Mouse (Mus musculus) lung, embryonic 14.5 days (tissue): ENCODE data around the gene Capns1. TPM values are rescaled to one million over a fixed set of nuclear protein-coding genes. Genes with fewer than 3 reads are reported as not detected.
"Not testable (repeated sequence)": the region's sequence is repeated elsewhere in the genome, so short reads cannot be mapped to it uniquely, and the experiment has no call there.

Source experiments
- ATAC-seq: fragments of 200-750 bp; cut with Nextera tagmentation; 2 replicates; pipeline ENCODE4 v1.8.0; 2017; ENCODE audit warnings: mild to moderate bottlenecking, moderate TSS enrichment, moderate library complexity; ENCODE audit not compliant: insufficient read depth
- DNase-seq: peaks from one replicate; pipeline ENCODE4 v3.0.0-alpha.2; 2015
- H3K27ac ChIP-seq: fragments of 300-500 bp; sonication (generic); 2 replicates; pipeline ENCODE4 v1.5.1; 2014; ENCODE audit warnings: low read depth, mild to moderate bottlenecking, moderate library complexity
- H3K27me3 ChIP-seq: fragments of 300-500 bp; sonication (generic); 2 replicates; pipeline ENCODE4 v1.6.1; 2014; ENCODE audit warnings: low read length, control low read depth; ENCODE audit not compliant: insufficient read depth
- H3K36me3 ChIP-seq: fragments of 300-500 bp; sonication (generic); 2 replicates; pipeline ENCODE4 v1.6.1; 2014; ENCODE audit warnings: control low read depth; ENCODE audit not compliant: insufficient read depth
- H3K4me1 ChIP-seq: fragments of 300-500 bp; sonication (generic); 2 replicates; pipeline ENCODE4 v1.6.1; 2014; ENCODE audit warnings: antibody characterized with exemption, control low read depth; ENCODE audit not compliant: insufficient read depth
- H3K4me2 ChIP-seq: fragments of 300-500 bp; sonication (generic); 2 replicates; pipeline ENCODE4 v1.6.1; 2014; ENCODE audit warnings: mild to moderate bottlenecking
- H3K4me3 ChIP-seq: fragments of 300-500 bp; sonication (generic); 2 replicates; pipeline ENCODE4 v1.5.1; 2014; ENCODE audit warnings: low read depth, low read length
- H3K9ac ChIP-seq: fragments of 300-500 bp; sonication (generic); 2 replicates; pipeline ENCODE4 v1.6.1; 2014
- H3K9me3 ChIP-seq: fragments of 300-500 bp; sonication (generic); 2 replicates; pipeline ENCODE4 v1.6.1; 2016; ENCODE audit warnings: low read depth, low read length, control low read depth
- CTCF ChIP-seq: IDR thresholded peaks from 2 replicates; pipeline ENCODE4 v1.5.1; 2016; ENCODE audit warnings: antibody characterized with exemption, low read depth
- WGBS: fragments of 180-500 bp; shearing (Covaris S2); extraction: QIAGEN DNeasy Blood & Tissue Kit; methylation state at CpG from one replicate; pipeline ENCODE4 v1.1.7; 2014; 5-methylcytosine and 5-hydroxymethylcytosine counted together
- polyA plus RNA-seq: library from polyadenylated mRNA; unstranded; fragments of >200 nt; fragmentation: Nextera tagmentation; extraction: Ambion mirVana; gene quantifications from 2 replicates; pipeline ENCODE4 v1.2.1, GENCODE M21; 2014

The Capns1 gene
- polyA plus RNA-seq, 1 experiment from 2014 or later, result 78.3 TPM

DNA sequence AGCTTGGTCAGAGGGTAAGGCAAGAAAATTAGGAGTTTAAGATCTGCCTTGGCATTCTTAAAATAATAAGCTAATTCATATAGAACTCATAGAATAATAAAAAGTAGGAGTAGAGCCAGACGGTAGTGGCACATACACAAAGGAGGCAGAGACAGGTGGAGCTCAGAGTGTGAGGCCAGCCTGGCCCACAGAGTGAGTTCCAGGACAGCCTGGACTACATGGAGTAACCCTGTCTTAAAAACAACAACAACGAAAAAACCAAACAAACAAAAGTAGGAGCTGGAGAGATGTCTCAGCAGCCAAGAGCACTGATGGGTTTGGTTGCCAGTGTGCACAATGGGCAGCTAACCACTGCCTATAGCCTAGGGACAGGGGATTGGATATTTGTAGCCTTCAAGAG is 18.7 kb upstream of the Capns1 start:
- DNase-seq (no peak), ATAC-seq (no peak)
- Histone ChIP-seq H3K36me3 (no peaks in the 10 kb centered on the region), H3K27ac (no peak overlapping the region), H3K27me3 (no peaks in the 10 kb centered on the region), H3K4me1 (no peaks in the 10 kb centered on the region), H3K4me3 (no peak overlapping the region), H3K4me2 (no peak overlapping the region), H3K9me3 (no peaks in the 10 kb centered on the region), H3K9ac (no peak overlapping the region)
- TF ChIP-seq CTCF, result no peak
- 66% methylated on average over 2 of the region's 2 CpGs for WGBS

DNA sequence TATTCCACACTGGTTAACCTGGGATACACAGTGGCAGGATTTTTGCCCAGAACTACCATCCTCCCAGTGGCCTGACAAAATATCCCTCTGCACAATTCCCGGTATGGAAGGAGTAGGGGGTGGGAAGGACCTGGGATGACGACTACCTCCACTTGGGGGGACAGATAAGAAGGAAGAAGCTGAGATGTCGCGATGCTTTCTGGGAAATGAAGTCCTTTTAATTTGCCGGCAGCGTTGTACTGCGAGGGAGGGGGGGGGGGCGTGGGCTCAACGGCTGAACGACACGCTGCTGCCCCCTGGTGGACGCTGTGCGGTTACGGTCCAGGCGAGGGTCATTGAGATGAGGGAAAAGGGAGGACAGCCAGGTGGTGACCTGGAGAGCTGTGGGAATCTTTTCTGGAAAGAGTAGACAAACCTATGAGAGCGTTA is 18.1 kb upstream of the Capns1 start:
- Histone ChIP-seq H3K4me2 (peak overlapping the region; percentile 57), H3K36me3 (no peaks in the 10 kb centered on the region), H3K9ac (no peak overlapping the region), H3K4me3 (peak overlapping the region; percentile 9; the same call in 1 of the 2 replicates), H3K9me3 (no peaks in the 10 kb centered on the region), H3K27ac (no peak overlapping the region), H3K27me3 (no peaks in the 10 kb centered on the region), H3K4me1 (no peaks in the 10 kb centered on the region)
- WGBS, result under 1% methylated on average over 16 of the region's 16 CpGs
- TF ChIP-seq CTCF, result peak; percentile 98
- DNase-seq (peak; percentile 94), ATAC-seq (peak; percentile 68)

DNA sequence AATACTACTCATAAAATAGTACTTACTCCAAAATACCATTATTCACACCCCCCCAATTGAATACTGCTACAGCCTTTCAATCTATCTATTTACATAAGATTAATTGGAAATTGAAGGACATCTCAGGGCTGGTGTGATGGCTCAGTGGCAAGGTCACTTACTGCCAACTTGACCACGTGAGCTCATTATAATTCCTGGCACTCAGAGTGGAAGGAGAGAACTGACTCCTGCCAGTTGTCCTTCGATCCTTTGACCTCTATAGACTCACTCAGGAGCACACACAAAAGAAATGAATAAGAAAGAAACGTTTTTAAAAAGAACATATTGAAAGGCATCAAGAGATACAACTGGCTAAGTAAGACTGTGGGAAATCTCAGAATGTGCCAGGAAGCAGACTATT is 17.3 kb upstream of the Capns1 start:
- no peak for TF ChIP-seq CTCF
- WGBS, result 86% methylated on average over 3 of the region's 3 CpGs
- H3K27ac ChIP-seq, result no peak overlapping the region
- H3K9ac ChIP-seq, result no peak overlapping the region
- no peaks in the 10 kb centered on the region for H3K9me3 ChIP-seq
- H3K36me3 ChIP-seq, result no peaks in the 10 kb centered on the region
- H3K4me3 ChIP-seq, result no peak overlapping the region
- H3K27me3 ChIP-seq, result no peaks in the 10 kb centered on the region
- no peaks in the 10 kb centered on the region for H3K4me1 ChIP-seq
- DNase-seq (no peak), ATAC-seq (no peak)
- no peak overlapping the region for H3K4me2 ChIP-seq

DNA sequence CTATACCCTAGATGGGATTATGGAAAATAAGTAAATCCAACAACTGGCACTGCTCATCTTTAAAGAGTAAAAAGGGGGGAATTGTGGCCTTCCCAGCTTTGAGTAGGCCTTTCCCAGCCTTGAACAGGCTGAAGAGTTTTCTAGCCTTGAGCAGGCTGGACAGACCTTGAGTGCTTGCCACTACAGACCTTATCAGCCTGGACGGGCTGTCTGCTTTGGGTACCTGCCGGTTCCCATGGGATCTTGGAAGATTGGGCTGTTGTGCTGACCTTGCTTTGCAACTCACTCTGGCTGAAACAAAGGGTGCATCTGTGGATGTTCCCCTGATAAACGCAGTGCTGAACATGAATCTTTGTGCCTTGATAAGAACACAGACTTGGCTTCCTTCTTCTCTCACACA is 15.3 kb upstream of the Capns1 start:
- Histone ChIP-seq H3K4me2 (no peak overlapping the region), H3K9ac (no peak overlapping the region), H3K36me3 (no peaks in the 10 kb centered on the region), H3K4me3 (no peak overlapping the region), H3K4me1 (no peaks in the 10 kb centered on the region), H3K9me3 (no peaks in the 10 kb centered on the region), H3K27me3 (no peaks in the 10 kb centered on the region), H3K27ac (no peak overlapping the region)
- no peak for ATAC-seq
- DNase-seq, result no peak
- no peak for TF ChIP-seq CTCF
- WGBS, result 84% methylated on average over 3 of the region's 3 CpGs

DNA sequence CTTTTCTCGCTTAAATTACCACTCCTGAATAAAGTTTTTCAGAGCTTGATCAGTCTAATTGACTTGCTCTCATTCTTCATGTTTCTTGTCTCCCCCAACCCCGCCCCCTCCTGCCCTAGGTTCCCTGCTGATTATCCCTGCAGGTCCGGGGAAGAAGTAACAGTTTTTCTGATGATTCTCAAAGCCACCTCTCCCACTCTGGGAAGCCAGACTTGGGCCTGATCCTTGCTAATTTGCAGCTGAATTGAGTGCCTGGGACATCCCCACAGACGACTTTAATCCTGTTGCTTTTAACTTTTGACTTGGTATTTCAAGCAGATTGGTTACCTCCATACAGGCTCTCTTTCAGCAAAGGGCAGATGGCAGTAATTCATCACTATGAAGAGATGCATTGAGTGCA is 12.4 kb upstream of the Capns1 start:
- DNase-seq (no peak), ATAC-seq (no peak)
- Histone ChIP-seq H3K36me3 (no peaks in the 10 kb centered on the region), H3K4me3 (no peak overlapping the region), H3K4me2 (no peak overlapping the region), H3K9me3 (no peaks in the 10 kb centered on the region), H3K27me3 (no peaks in the 10 kb centered on the region), H3K27ac (no peak overlapping the region), H3K4me1 (no peaks in the 10 kb centered on the region), H3K9ac (no peak overlapping the region)
- WGBS, result 22% methylated on average over 4 of the region's 4 CpGs
- no peak for TF ChIP-seq CTCF

DNA sequence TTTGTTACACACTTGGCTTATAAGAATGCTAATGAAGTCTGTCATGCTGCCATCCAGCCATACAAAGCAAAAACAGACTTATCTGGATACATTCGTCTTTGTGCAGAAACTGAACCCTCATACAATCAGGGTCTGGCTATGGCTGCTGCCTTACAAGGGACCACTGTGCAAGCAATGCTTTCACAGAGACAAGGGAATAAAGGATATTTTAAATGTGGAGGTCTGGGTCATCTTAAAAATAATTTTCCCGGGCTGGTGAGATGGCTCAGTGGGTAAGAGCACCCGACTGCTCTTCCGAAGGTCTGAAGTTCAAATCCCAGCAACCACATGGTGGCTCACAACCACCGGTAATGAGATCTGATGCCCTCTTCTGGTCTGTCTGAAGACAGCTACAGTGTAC is 7.8 kb upstream of the Capns1 start:
- not testable (repeated sequence) for H3K9me3 ChIP-seq, DNase-seq, H3K27ac ChIP-seq, H3K27me3 ChIP-seq, H3K36me3 ChIP-seq, H3K4me1 ChIP-seq, H3K4me3 ChIP-seq, ATAC-seq, H3K4me2 ChIP-seq, H3K9ac ChIP-seq
- WGBS, result 53% methylated on average over 5 of the region's 5 CpGs

GRCm38 (mm10) chr7:30205383-30205782 is 6.8 kb upstream of the Capns1 start:
- no peaks in the 10 kb centered on the region for H3K4me1 ChIP-seq
- H3K27me3 ChIP-seq, result no peaks in the 10 kb centered on the region
- H3K9me3 ChIP-seq, result no peaks in the 10 kb centered on the region
- WGBS, result 7% methylated on average over 2 of the region's 2 CpGs
- H3K9ac ChIP-seq, result no peak overlapping the region
- no peaks in the 10 kb centered on the region for H3K36me3 ChIP-seq
- peak; percentile 84 for DNase-seq
- no peak overlapping the region for H3K4me3 ChIP-seq
- H3K4me2 ChIP-seq, result no peak overlapping the region
- no peak for ATAC-seq
- TF ChIP-seq CTCF, result peak; percentile 87
- H3K27ac ChIP-seq, result no peak overlapping the region

- no peak for DNase-seq
- no peak for TF ChIP-seq CTCF
- H3K9ac ChIP-seq, result no peak overlapping the region
- H3K27me3 ChIP-seq, result no peaks in the 10 kb centered on the region
- no peak overlapping the region for H3K4me3 ChIP-seq
- WGBS, result 22% methylated on average over 8 of the region's 8 CpGs
- H3K27ac ChIP-seq, result no peak overlapping the region
- no peaks in the 10 kb centered on the region for H3K9me3 ChIP-seq
- no peaks in the 10 kb centered on the region for H3K4me1 ChIP-seq
- H3K4me2 ChIP-seq, result no peak overlapping the region
- H3K36me3 ChIP-seq, result no peaks in the 10 kb centered on the region
- no peak for ATAC-seq
Measured at GRCm38 (mm10) chr7:30204380-30204779, 5.8 kb upstream of the Capns1 start.
